Mouse (Mus musculus) megakaryocyte, embryonic 14.5 days (primary cell): Measurements from ENCODE around the gene Il11.

Experiments used
- FLI1 ChIP-seq: IDR thresholded peaks from 2 replicates; pipeline ENCODE4 v1.6.1; 2012; ENCODE audit warnings: low read length, inconsistent platforms, mixed read lengths
- GATA1 ChIP-seq: IDR thresholded peaks from 3 replicates; pipeline ENCODE4 v1.6.1; 2012; ENCODE audit warnings: mixed read lengths, low read length, inconsistent platforms, borderline replicate concordance

GRCm38 (mm10) chr7:4816559-4816958 lies 33.9 kb upstream of the Il11 start:
- TF ChIP-seq GATA1 (no peak), FLI1 (no peak)
